Mouse (Mus musculus): ENCODE measurements around the gene Snx5. TPM values are rescaled to one million over a fixed set of nuclear protein-coding genes. Genes with fewer than 3 reads are reported as not detected.
A peak's percentile ranks its signal among the peaks of the same experiment; 100 is the strongest.

The Snx5 gene
- total RNA-seq, 2 experiments from 2014 or later, result 37.3 to 46.2 TPM

DNA sequence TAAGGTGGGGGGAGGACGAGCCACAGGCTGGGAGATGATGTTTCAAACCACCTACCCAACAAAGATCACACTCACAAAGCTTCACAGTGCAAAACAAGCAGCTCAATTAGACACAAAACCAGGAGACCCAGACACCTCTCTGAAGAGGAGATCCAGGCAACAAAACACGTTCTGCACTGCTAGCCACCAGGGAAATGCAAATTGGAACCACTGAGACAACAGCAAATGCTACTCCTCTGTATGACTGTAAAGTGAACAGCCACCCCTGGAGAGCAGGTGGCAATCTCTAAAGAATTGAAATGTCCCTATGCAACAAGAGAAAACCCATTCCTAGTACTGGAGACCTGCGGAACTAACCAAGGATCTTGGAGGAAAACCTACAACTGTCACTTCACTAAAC lies 37.2 kb downstream of the Snx5 start:
- intact Hi-C loops (cut with DNase I), result no loop called here
- no peak for DNase-seq

- intact Hi-C loops (cut with DNase I), result no loop called here
- no peak for DNase-seq
Measured at GRCm38 (mm10) chr2:144231115-144231514, 39.6 kb downstream of the Snx5 start.

GRCm38 (mm10) chr2:144230498-144230897 lies 40.2 kb downstream of the Snx5 start:
- intact Hi-C loops (cut with DNase I), result no loop called here
- no peak for DNase-seq

DNA sequence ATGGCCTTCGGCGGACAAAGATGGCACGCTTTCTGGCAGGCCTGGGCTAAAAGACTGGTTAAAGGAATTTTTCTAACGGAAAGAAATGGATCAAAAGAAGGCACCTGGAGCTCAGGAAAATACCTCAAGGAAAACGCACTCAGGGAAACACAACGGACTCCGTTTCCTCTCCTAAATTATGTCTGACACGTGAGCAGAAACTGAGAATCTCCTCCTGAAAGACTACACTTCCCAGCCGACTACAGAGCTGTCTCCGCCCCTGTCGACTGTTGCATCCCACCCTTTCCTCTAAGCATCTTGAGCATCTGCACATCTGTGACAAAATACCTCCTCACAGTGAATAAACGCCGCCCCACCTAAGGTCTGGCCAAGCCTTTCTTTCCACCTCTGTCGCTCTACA lies 41.1 kb downstream of the Snx5 start:
- no peak for DNase-seq

GRCm38 (mm10) chr2:144228521-144229346 lies 42.0 kb downstream of the Snx5 start:
- intact Hi-C loops (cut with DNase I), result no loop called here
- no peak for DNase-seq

More for the DNA sequence above, 41.1 kb downstream of the Snx5 start:
- intact Hi-C loops (cut with DNase I), result no loop called here

GRCm38 (mm10) chr2:144226906-144227586 lies 43.7 kb downstream of the Snx5 start:
- DNase-seq, result no peak
- intact Hi-C loops (cut with DNase I), result no loop called here

DNA sequence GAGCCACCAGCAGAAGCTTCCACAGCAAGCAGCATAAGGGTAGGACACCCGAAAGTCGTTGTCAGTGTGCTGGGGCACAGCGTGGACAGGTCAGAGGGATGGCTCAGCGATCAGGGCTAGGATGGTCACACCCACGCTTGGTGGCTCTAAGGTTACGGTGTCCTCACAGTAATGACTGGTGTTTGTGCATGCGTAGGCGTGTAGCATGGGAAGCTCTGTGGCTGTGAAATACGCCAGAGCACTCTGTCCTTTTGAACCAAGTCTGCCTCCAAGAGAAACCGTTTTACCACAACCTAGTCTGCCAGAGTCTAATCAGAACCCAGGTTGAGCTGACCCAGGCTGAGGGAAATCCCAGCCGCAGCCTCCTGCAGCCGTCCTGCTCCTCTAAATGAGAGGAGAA lies 46.4 kb downstream of the Snx5 start:
- intact Hi-C loops (cut with DNase I), result no loop called here
- DNase-seq, result no peak

GRCm38 (mm10) chr2:144215601-144216000 lies 55.1 kb downstream of the Snx5 start:
- intact Hi-C loops (cut with DNase I), result loop anchor here (10.0 kb wide), 1 partner anchor 381 kb away; no protein-coding TSS in a partner anchor
- no peak for DNase-seq

DNA sequence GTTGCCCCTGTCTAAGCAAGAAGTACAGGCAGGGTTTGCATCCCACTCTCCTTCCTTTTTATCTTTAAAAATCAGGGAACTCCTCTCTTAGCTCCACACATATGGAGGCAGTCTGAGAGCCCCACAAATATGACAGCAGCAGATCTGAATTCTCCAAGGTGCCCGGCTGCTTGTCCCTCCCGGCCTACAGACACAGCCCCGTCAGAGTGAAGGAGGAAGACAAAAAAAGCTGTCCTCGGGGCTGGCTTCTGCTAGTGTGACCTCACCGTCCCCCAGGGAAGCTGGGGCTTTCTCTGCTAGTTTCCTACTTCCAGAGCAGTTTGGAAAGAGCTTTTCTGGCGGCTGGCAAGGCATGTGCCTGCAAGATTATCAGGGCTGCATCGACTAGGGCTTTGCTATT lies 55.5 kb downstream of the Snx5 start:
- DNase-seq, result peak; percentile 49 to 55
- intact Hi-C loops (cut with DNase I), result loop anchor here (10.0 kb wide), 1 partner anchor 380 kb away; no protein-coding TSS in a partner anchor

GRCm38 (mm10) chr2:144214508-144215185 lies 56.1 kb downstream of the Snx5 start:
- DNase-seq, result no peak
- intact Hi-C loops (cut with DNase I), result loop anchor here (10.0 kb wide), 1 partner anchor 380 kb away; no protein-coding TSS in a partner anchor

GRCm38 (mm10) chr2:144213803-144214202 lies 56.9 kb downstream of the Snx5 start:
- intact Hi-C loops (cut with DNase I), result loop anchor here (10.0 kb wide), 1 partner anchor 379 kb away; no protein-coding TSS in a partner anchor
- no peak for DNase-seq

- DNase-seq, result no peak
- intact Hi-C loops (cut with DNase I), result no loop called here
Measured at GRCm38 (mm10) chr2:144209425-144209824, 61.3 kb downstream of the Snx5 start.

GRCm38 (mm10) chr2:144207365-144207764 lies 63.3 kb downstream of the Snx5 start:
- intact Hi-C loops (cut with DNase I), result no loop called here
- DNase-seq, result no peak

DNA sequence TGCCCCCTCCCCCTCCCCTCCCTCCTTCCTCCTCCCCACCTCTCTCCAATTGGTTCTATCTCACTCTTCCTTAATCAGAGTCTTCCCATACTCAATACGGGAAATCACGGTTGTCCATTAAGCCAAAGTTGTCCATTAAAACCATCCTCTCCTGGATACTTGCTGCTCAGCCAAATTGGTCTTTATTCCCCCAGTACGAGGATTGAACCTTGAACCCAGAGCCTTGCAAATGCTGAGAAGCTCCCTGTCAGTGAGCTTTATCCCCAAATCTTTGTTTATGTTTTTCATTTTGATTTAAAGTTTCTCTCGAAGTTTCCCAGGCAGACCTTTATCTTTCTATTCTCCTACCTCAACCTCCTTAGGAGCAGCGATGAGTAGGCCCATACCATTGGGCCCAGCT lies 67.7 kb downstream of the Snx5 start:
- no peak for DNase-seq
- intact Hi-C loops (cut with DNase I), result no loop called here

- no peak for DNase-seq
- intact Hi-C loops (cut with DNase I), result no loop called here
Measured at GRCm38 (mm10) chr2:144202567-144202966, 68.1 kb downstream of the Snx5 start.

- no peak for DNase-seq
- intact Hi-C loops (cut with DNase I), result no loop called here
Measured at GRCm38 (mm10) chr2:144202151-144202550, 68.6 kb downstream of the Snx5 start.

Other genes with a start within 250 kb of the Snx5 start
- not detected for gene Banf2, start 237.8 kb downstream of the Snx5 start, total RNA-seq (2021)
- gene Mgme1, start 243 bp downstream of the Snx5 start, total RNA-seq (2021), result 1 to 10 TPM; 7.2 to 7.3 TPM
- not detected for gene Ovol2, start 61.2 kb upstream of the Snx5 start, total RNA-seq (2021)
- gene Kat14, start 98.1 kb upstream of the Snx5 start, total RNA-seq (2021), result 10 to 100 TPM; 15.4 to 19.4 TPM
- 1 to 10 TPM; 4.5 to 5.6 TPM for gene Pet117, start 98.1 kb upstream of the Snx5 start, total RNA-seq (2021)